Mouse (Mus musculus): ENCODE measurements around the gene Rad23a. TPM values are rescaled to one million over a fixed set of nuclear protein-coding genes. Genes with fewer than 3 reads are reported as not detected.

The Rad23a gene
- total RNA-seq, 2 experiments from 2014 or later: 273 to 296 TPM

GRCm38 (mm10) chr8:84815547-84815946 lies 24.9 kb downstream of the Rad23a start:
- peak; percentile 88 for ATAC-seq (replicated peaks; ENCODE audit: low FRiP score, poor library complexity, severe bottlenecking)

GRCm38 (mm10) chr8:84814555-84815441 lies 25.7 kb downstream of the Rad23a start:
- ATAC-seq (replicated peaks; ENCODE audit: low FRiP score, poor library complexity, severe bottlenecking): no peak

DNA sequence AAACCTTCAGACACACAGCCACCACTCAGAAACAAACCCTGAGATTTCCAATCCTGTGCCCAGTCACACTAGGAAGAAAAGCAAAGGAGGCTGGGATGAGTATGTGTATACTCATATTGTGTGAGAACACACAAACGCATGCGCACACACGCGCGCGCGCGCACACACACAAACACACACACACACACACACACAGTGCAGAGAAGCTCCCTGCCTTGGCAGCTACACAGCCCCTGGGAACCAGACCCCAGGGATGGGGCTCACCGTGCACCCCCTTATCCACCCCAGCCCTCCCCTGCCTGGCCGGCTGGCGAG lies 26.3 kb downstream of the Rad23a start:
- ATAC-seq (replicated peaks; ENCODE audit: low FRiP score, poor library complexity, severe bottlenecking): no peak

DNA sequence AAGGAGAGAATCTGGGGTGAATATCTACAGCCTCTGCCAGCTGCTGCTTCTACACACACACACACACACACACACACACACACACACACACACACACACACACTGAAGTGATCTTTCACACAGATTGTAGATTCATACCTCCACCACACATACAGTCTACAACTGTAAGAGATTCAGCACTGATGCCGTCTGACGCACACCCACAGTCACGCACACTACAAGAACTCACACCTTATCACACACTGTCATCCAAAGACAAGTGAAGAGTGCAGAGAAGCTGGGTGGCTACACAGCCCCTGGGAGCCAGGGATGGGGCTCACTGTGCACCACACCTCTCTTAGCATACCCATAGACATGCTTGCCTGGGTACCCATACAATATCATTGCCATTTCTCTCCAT lies 26.6 kb downstream of the Rad23a start:
- no peak for ATAC-seq (replicated peaks; ENCODE audit: low FRiP score, poor library complexity, severe bottlenecking)

DNA sequence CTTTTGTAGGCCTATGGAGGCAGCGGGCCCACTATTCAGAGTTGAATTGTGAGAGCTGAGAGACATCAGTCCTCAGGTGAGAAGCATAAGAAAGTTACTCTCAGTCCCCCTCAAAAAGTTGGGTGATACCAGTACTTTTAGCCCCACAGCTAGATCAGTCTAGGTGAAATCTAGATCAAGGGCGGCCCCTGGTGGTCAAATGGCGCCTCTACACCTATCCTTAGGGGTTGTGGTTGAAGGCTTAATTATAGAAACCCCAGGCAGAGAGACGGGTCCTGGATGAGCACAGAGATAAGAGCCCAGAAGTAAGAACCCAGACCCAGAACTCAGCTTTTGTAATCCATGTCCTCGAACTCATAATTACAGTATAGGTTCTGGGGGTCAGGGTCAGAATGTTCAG lies 27.4 kb downstream of the Rad23a start:
- ATAC-seq (replicated peaks; ENCODE audit: low FRiP score, poor library complexity, severe bottlenecking): peak; percentile 69

GRCm38 (mm10) chr8:84811303-84811702 lies 29.2 kb downstream of the Rad23a start:
- no peak for ATAC-seq (replicated peaks; ENCODE audit: low FRiP score, poor library complexity, severe bottlenecking)

DNA sequence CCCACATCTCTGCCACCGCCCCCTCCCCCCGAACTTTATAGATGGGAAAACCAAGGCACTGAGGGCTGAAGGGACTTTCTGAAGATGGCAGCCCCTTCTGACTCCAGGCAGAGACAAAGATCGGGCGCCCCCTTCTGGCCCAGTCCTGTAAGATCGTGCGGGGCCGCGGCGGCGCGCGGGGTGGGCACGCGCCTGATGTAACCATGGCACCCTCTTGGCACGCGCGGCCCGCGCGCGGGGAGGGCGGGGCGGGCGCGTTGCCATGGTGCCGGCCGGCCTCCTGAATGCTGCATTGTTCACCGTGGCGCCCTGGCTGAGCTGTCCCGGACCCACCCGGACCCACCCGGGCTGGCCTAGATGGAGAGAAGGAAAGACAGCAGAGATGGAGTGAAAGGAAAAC lies 29.6 kb downstream of the Rad23a start:
- ATAC-seq (replicated peaks; ENCODE audit: low FRiP score, poor library complexity, severe bottlenecking): peak; percentile 78

GRCm38 (mm10) chr8:84809941-84810280 lies 30.6 kb downstream of the Rad23a start:
- no peak for ATAC-seq (replicated peaks; ENCODE audit: low FRiP score, poor library complexity, severe bottlenecking)

GRCm38 (mm10) chr8:84809109-84809940 lies 31.1 kb downstream of the Rad23a start:
- no peak for ATAC-seq (replicated peaks; ENCODE audit: low FRiP score, poor library complexity, severe bottlenecking)

DNA sequence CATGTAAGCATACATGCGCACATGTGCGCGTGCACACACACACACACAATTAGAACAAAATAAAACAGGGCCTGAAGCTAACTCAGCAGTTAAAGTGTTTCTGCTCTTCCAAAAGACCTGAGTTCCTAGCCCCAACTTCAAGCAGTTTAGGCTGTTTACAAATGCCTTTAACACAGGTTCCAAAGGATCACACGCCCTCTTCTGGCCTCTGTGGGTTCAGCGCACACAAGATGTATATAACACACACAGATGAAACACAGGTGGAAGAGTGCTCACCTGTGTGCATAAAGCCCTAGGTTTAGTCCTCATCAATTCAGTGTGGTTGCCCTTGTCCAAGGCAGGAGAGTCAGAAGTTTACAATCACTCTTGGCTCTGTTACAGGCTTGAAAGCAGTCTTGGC lies 34.4 kb downstream of the Rad23a start:
- no peak for ATAC-seq (replicated peaks; ENCODE audit: low FRiP score, poor library complexity, severe bottlenecking)

- peak; percentile 25 for ATAC-seq (replicated peaks; ENCODE audit: low FRiP score, poor library complexity, severe bottlenecking)
These were observed 40.2 kb downstream of the Rad23a start, which contains the start of gene Nfix for GRCm38 (mm10) chr8:84799999-84800831. Nfix (minus strand) TSS chr8:84800344.

DNA sequence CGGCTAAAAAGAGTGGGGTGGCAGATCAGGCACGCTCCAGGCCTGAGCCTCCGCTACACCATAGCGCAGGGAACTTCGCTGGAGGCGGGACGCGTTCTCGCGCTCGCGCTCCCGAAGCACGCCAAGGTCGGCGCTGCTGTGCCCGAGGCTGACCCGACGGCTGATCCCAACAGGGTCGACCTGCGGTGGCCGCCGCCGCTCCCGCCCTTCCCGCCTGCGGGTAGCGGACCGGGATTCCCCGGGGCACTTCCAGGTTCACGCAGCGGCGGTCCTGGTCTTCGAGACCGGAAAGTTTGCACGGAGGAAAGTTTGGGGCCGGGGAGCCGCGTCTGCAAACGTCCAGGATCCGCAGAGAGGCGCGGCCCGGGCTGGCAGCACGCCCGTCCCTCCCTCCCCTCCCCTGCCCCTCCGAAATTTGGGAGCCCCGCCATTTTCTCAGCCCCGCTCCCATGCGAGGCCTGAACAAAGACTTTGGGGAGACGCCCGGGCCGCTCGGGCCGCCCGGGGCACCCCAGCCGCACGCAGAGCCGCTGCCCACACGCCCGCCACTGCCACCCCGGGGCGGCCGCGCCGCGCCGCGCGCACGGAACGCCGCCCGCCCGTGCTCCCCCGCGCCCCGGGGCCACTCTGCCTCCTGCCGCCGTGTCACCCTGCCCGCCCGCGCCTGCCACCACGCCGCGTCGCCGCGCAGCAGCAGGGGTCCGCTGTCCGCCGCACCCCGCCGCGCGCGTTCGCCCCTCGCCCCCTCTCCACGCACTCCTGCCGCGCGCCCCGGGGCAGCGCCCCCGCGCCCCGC lies 41.1 kb downstream of the Rad23a start:
- ATAC-seq (replicated peaks; ENCODE audit: low FRiP score, poor library complexity, severe bottlenecking): peak; percentile 76

DNA sequence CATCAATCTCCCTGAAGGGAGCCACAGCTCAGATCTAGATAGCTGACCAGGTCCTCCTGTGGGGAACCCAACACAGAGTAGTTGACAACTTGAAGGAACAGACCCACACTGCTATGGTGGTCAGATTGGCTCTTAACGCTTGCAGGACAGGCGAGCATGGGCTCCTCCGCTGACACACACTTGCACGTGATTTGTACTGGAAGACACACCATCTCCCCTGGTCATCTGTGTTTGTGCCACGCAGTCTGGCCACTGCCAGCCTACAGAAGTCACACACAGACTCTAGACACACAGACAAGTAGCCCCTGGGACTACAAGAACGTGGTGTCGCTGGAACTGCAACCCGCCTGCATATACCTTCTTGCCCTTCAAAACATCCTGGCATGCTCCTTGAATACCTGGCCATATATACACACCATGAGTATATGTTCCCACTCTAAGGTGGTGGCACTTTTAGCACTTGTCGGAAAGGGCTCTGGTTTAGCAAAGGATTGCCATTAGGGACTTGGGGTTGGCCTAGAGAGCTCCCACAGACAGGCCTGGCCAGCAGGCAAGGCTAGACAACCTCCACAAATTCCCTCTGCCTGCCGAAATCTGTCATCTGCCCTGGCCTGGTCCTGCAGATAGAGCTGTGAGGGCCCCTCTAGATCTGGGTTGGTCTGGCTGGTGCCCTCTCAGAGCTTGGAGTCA lies 41.9 kb downstream of the Rad23a start:
- ATAC-seq (replicated peaks; ENCODE audit: low FRiP score, poor library complexity, severe bottlenecking): no peak

GRCm38 (mm10) chr8:84797971-84798370 lies 42.5 kb downstream of the Rad23a start:
- no peak for ATAC-seq (replicated peaks; ENCODE audit: low FRiP score, poor library complexity, severe bottlenecking)

DNA sequence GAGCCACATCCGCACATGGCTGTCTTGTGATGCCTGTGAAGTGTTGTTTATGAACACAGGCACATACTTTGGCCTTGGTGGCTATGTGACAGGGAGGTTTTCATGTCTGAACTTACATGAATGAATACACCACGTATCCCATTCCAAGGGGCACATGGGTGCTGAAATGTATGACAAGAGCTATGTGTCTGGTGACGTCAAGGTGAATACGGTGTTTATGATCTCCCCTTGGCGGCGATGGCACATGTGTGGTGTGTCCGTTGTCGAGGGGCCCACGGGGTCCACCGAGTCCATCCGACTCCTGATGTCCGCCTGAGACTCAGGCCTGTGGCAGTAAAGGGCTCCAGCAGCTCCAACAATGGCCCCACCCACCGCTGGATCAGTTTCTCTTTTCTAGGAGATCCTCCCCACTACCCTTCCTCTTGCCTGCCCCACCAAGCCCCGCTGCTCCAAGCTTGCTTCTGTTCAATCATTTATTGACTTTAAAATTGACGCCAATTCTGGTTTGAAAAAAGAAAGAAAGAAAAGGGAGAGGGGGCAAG lies 43.1 kb downstream of the Rad23a start:
- no peak for ATAC-seq (replicated peaks; ENCODE audit: low FRiP score, poor library complexity, severe bottlenecking)

GRCm38 (mm10) chr8:84794486-84794885 lies 46.0 kb downstream of the Rad23a start:
- ATAC-seq (replicated peaks; ENCODE audit: low FRiP score, poor library complexity, severe bottlenecking): no peak

DNA sequence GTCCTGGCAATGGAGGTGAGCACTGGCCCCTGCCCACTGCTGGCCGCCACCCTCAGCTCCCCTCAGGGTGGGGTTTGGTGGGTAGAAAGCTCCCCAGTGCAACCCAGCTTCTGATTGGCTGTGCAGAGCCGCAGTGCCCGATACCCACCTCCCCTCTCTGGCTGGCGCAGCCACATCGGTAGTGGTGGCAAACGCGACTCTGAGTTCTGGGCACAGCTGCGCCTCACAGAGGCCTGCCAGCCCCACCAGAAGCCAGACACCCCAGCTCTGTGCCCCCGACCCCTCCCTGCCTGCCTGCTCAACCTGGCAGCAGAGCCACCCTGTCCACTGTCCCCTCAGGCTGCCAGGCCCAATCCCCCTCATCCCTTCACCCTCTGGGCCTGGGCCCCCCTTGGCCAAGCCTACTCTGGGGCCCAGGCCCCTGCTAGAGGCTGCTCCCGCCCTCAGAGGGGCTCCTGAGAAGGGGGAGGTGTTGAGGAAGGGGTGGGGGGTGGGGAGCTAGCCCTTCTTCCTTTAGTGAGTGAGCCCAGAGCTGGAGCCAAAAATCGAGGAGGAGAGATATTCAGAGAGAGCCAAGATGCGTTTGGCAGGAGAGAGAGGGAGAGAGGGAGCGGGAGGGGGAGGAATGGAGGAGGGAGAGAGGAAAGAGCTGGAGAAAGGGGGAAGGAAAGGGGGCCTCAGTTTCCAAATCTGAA lies 46.5 kb downstream of the Rad23a start:
- no peak for ATAC-seq (replicated peaks; ENCODE audit: low FRiP score, poor library complexity, severe bottlenecking)

GRCm38 (mm10) chr8:84793134-84793533 lies 47.3 kb downstream of the Rad23a start:
- ATAC-seq (replicated peaks; ENCODE audit: low FRiP score, poor library complexity, severe bottlenecking): no peak

Data from erythroid progenitor cell, adult 5-6 weeks (primary cell).